Mouse (Mus musculus) thymus, postnatal 25 days (tissue): ENCODE results near the gene Hspbap1.

Experiments used
- DNase-seq: peaks from one replicate; pipeline ENCODE4 v3.0.0; 2022

The Hspbap1 gene

GRCm38 (mm10) chr16:35806973-35807662 is 36.9 kb downstream of the Hspbap1 start:
- DNase-seq: no peak

- DNase-seq: no peak
Measured at GRCm38 (mm10) chr16:35807663-35807992, 37.5 kb downstream of the Hspbap1 start.

GRCm38 (mm10) chr16:35808838-35809237 is 38.7 kb downstream of the Hspbap1 start:
- DNase-seq: no peak

GRCm38 (mm10) chr16:35813119-35813518 is 42.9 kb downstream of the Hspbap1 start:
- no peak for DNase-seq

GRCm38 (mm10) chr16:35817255-35818089 is 47.3 kb downstream of the Hspbap1 start:
- DNase-seq: peak; percentile 90

- no peak for DNase-seq
Measured at GRCm38 (mm10) chr16:35829999-35830398, 59.8 kb downstream of the Hspbap1 start.

- no peak for DNase-seq
Measured at GRCm38 (mm10) chr16:35832926-35833325, 62.8 kb downstream of the Hspbap1 start.

GRCm38 (mm10) chr16:35834653-35835052 is 64.5 kb downstream of the Hspbap1 start:
- no peak for DNase-seq

GRCm38 (mm10) chr16:35839680-35840079 is 69.5 kb downstream of the Hspbap1 start:
- DNase-seq: peak; percentile 40

GRCm38 (mm10) chr16:35847138-35847537 is 77.0 kb downstream of the Hspbap1 start:
- DNase-seq: no peak

- DNase-seq: no peak
Measured at GRCm38 (mm10) chr16:35855846-35856245, 85.7 kb downstream of the Hspbap1 start.

- no peak for DNase-seq
Measured at GRCm38 (mm10) chr16:35856766-35857165, 86.6 kb downstream of the Hspbap1 start.

GRCm38 (mm10) chr16:35860236-35860635 is 90.1 kb downstream of the Hspbap1 start:
- no peak for DNase-seq

GRCm38 (mm10) chr16:35862057-35862456 is 91.9 kb downstream of the Hspbap1 start:
- no peak for DNase-seq

GRCm38 (mm10) chr16:35867726-35868125 is 97.6 kb downstream of the Hspbap1 start:
- DNase-seq: no peak

GRCm38 (mm10) chr16:35869126-35869525 is 99.0 kb downstream of the Hspbap1 start:
- DNase-seq: no peak

- no peak for DNase-seq
Measured at GRCm38 (mm10) chr16:35869656-35870055, 99.5 kb downstream of the Hspbap1 start.

GRCm38 (mm10) chr16:35870581-35871047 is 100.4 kb downstream of the Hspbap1 start:
- DNase-seq: no peak

GRCm38 (mm10) chr16:35871048-35871851 is 101.1 kb downstream of the Hspbap1 start, which contains the start of gene Parp14:
TSS of gene Parp14 (minus strand) at chr16:35871544.
- DNase-seq: peak; percentile 73

- DNase-seq: no peak
Measured at GRCm38 (mm10) chr16:35871898-35872297, 101.7 kb downstream of the Hspbap1 start.

- no peak for DNase-seq
Measured at GRCm38 (mm10) chr16:35872410-35873006, 102.3 kb downstream of the Hspbap1 start.

GRCm38 (mm10) chr16:35874416-35874815 is 104.2 kb downstream of the Hspbap1 start:
- DNase-seq: peak; percentile 69
